Mouse (Mus musculus) right cerebral cortex, adult 18-20 months (tissue): ENCODE results near the gene Tmem60.

Experiments used
- DNase-seq: peaks from one replicate; pipeline ENCODE4 v3.0.0; 2022; ENCODE audit warnings: mixed read lengths

Tmem60 gene

GRCm38 (mm10) chr5:20911741-20912140 lies 29.8 kb downstream of the Tmem60 start:
- no peak for DNase-seq

DNA sequence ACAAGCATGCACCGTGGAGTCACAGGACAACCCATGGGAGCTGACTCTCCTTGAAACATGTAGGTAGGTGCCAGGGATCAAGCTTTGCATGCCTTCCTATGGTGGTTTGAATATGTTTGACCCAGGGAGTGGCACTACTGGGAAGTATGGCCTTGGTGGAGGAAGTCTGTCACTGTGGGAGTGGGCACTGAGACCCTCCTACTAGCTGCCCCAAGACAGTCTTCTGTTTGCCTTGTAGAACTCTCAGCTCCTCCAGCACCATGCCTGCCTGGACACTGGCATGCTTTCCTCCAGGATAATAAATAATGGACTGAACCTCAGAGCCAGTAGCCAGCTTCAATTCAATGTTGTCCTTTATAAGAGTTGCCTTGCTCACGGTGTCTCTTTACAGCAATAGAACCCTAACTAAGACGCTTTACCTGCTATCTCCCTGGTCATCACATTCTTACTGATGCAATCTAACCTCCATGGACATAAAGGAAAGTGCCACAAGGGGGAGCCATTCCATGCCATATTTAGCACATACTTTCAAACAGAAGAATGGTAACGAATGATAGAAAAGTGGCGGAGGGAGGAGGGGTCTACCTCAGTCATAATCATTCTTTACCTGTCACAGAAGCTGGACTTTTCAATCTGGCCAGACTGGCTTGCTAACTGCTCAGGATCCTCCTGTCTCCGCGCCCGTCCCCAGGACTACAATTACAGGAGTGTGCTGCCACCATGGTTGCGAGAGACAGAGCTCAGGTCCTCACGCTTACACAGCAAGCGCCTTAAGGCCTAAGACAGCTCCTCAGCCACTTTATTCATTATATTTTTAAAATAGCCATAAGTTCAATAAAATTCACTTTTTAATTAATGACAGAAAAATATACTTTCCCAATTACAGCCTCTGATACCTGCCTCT lies 31.6 kb downstream of the Tmem60 start:
- DNase-seq: peak; percentile 75

- DNase-seq: no peak
These were observed 37.0 kb downstream of the Tmem60 start for GRCm38 (mm10) chr5:20918967-20919366.

- DNase-seq: no peak
These were observed 37.6 kb downstream of the Tmem60 start for GRCm38 (mm10) chr5:20919566-20919965.

- DNase-seq: no peak
These were observed 42.6 kb downstream of the Tmem60 start for GRCm38 (mm10) chr5:20924608-20925007.

- no peak for DNase-seq
These were observed 43.5 kb downstream of the Tmem60 start for GRCm38 (mm10) chr5:20925451-20925850.

GRCm38 (mm10) chr5:20929669-20930151 lies 47.7 kb downstream of the Tmem60 start:
- DNase-seq: no peak

GRCm38 (mm10) chr5:20930430-20930829 lies 48.4 kb downstream of the Tmem60 start:
- no peak for DNase-seq

DNA sequence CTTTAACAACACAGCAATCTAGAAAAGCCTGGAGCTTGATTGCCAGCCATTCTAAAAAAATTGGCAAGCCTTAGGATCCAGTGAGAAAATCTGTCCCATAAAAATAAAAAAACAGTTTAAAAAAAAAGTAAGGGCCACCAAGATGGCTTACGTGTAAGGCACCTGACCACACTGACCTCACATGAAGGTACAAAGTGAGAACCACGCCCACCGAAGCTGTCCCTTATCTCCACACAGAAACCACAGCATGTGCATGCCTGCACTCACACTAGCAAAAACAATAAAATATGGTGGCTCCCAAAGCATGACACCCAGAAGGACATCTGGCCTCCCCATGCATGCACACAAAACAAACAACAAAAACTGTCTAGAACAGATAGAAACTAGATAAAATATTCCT lies 49.3 kb downstream of the Tmem60 start:
- no peak for DNase-seq

DNA sequence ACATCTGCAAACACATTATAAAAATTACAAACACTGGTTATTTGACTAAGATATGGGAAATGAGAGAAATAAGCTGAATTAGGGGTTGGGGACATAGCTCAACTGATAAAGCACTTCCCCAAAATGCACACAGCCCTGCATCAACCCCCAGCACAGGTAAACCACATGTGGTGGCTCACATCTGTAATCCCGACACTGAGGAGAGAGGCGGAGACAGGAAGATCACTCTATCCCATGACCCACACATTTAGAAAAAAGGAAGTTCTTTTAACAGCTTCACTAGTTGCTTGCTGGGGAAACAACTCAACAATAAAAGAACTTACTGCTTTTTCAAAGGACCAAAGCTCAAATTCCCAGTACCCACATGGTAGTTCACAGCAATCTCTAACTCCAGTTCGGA lies 50.6 kb downstream of the Tmem60 start:
- DNase-seq: no peak

DNA sequence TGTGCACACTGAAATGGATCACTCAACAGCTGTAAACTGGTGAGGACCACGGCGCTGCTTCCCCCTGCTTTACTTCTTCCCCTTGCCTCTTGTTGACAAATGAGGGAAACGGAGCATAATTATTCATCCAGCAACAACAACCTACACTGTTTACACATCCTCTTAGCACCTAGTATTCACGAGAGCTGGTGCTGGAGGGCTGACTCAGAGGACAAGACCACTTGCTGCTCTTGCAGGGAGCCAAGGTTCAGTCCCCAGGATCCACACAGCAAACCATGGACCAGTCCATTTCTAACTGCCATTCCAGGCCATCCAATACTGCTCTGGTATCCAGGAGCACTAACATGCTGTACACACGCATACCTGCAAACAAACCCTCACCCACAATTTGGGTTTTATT lies 53.9 kb downstream of the Tmem60 start:
- DNase-seq: no peak
